Mouse (Mus musculus): ENCODE data around the gene Pdhb. TPM values are rescaled to one million over a fixed set of nuclear protein-coding genes. Genes with fewer than 3 reads are reported as not detected.
"Not testable (repeated sequence)": the region's sequence is repeated elsewhere in the genome, so short reads cannot be mapped to it uniquely, and the experiment has no call there.

Pdhb gene
- polyA plus RNA-seq, 1 experiment, result 136 TPM

DNA sequence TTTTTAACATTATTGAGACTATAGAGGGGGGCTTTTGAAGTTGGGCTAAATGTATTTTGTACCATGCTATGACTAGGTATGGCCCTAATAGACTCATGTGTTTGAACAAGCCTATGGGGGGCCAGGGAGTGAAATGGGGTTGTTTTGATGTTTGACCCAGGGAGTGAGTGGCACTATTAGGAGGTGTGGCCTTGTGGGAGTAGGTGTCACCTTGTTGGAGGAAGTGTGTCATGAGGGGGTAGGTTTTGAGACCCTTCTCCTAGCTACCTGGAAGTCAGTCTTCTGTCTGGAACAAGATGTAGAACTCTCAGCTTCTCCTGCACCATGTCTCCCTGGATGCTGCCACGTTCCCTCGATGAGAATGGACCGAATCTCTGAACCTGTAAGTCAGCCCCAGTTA is 17.7 kb upstream of the Pdhb start:
- no peak for DNase-seq (ENCODE audit: low spot score)

DNA sequence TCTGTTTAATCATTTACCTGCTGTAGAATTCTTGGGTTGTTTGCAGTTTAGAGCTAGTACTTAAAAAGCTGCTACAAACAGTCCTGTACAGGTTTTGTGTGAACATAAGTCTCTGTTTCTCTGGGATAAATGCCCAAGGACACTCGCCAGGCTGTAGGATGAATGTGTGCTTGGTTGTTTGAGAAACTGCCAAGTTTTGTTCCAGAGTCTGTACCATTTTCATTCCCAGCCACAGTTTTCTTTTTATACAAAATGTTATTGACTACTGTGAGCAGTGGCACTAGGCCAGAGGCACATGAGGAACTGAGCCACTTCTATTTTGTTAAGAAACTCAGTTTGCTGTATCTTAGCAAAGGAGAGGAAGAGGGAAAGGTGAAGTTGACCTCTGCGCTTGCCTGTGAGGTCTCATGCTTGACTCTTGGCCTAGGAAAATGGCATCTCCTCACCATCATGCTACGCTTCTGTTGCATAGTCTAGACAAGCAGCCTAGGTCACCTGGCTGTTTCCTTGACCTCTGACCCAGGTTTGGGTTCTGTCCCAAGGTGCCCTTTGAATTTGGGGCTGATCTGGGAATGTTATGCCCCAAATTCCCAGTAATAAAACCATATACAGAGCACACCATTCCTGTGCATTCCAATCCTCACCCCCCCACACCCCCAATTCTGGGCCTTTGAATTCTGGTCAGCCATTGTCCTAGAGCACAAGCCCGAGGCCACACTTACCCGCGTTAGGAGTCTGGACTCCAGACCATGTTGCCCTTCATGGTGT is 13.6 kb upstream of the Pdhb start:
- no peak for DNase-seq (ENCODE audit: low spot score)

DNA sequence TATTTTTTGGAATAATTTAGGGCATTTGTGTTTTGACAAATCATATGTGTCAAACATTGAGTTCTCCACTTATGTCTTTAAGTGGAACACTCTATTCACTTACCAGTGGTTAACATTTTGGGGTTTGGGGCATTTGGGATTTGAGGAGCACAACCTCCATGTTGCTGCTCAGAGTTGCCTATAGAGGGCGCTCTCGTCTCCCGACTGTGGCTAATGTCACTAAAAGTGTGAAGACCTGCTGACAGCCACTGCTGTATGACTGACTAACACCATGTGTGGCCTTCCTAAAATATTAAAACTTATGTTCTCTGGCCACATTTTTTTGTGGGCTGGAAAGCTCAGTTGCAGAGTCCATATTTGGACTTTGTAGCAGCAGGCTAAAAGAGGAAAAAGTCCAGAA is 10.5 kb upstream of the Pdhb start:
- DNase-seq (ENCODE audit: low spot score), result no peak

DNA sequence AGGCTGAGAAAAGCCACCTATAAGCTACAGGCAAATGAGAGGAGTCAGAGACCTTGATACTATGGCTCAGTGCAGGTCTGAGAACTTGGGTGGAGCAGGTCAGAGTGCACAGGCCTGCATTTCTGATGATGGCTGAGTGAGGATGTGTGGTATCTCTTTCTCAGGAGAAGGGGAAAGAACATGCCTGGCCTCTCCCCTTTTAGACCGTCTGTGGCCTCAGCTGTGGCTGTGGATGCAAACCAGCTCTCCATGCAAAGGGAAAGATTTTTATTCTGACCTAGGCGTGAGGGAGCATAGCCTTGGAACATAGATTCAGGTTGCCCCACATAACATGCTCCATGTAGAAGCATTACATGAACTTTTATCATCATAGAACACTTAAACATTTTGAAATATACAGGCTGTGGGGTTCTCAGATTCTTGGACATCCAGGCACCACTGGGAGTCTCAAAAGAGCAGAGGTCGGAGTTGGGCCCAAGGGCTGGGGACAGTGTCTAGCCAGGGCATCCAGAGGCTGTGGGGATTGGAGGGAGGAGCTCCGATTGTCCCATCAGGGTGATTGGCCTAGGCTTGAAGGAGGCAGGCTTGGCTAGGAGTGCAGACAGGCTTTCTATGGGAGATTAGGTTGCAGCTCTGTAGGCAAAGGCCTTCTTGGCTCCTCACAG is 7.7 kb upstream of the Pdhb start:
- DNase-seq (ENCODE audit: low spot score), result no peak

DNA sequence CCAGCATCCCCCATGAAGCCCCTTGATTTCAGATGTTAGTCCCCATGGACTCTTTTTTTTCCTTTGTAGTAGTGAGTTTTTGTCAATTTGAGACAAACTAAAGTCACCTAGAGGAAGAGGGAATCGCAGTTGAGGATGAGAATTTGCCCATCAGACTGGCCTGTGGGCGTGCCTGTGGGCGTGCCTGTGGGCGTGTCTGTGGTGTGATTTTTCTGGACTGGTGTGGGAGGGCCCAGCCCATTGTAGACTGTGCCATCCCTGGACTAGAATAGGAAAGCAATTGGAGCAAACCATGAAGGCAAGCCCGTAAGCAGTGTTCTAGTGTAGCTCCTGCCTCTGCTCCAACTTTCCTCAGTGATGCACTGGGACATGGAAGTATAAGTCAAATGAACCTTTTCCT is 3.4 kb upstream of the Pdhb start:
- no peak for DNase-seq (ENCODE audit: low spot score)

DNA sequence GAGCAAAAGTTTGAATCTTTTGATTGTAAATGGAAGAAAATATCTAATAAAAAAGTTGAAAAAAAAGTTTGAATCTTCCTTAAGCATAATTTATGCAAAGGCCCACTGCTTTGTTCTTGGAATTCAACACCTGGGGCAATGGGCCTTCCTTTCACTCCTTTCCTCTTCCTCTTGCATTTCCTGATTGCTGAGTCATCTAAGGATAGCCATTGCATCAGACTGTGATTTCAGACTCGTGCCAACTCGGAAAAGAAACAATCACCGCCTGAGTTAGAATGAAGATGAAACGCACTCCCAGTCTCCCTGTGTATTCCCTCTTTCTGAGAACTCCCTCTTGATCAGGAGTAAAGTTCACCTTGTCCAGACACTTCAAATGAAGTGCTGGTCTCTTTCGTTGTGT is 1.8 kb upstream of the Pdhb start:
- DNase-seq (ENCODE audit: low spot score), result no peak

DNA sequence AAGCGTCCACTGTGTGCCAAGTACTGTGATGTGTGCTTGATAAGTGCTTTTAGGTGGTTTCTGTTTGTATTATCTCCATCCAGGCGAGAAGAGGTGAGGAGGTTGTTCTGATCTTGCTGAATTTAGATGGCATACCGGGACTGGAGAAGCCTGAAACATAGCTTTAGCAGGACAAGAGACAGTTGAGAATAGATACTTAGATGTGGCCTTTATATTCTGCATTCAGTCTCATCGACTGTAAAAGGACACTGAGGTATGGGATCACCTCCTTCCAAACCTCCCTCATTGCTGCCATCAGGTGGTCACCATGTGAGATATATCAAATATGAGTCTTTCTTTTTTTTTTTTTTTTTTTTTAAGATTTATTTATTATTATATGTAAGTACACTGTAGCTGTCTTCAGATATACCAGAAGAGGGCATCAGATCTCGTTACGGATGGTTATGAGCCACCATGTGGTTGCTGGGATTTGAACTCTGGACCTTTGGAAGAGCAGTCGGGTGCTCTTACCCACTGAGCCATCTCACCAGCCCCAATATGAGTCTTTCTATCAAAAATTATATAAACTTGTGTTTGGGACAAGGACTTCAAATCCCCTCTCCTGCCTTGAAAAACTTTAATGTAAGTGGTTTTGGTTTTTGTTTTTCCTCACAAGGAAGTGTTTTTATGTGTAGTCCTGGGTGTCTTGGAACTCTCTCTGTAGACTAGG is 871 bp upstream of the Pdhb start:
- DNase-seq (ENCODE audit: low spot score), result not testable (repeated sequence)

DNA sequence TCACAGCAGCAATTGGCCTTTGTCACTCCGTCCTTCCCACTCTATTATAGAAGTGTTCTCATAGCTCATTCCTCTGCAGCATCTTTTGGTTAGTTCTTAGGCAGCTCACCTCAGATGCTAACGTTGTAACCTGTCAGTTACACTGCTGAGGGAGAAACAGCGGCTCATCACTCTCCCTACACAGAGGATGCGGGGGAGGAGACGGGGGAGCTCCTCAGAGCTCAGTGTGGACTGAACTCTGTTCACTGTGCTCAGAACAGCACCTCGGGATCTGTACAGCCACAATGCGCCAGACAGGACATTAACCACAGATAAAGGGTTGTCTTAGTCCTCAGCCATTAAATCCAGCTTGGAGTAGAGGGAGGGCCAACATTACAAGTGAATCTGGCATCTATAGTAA is 8.4 kb downstream of the Pdhb start:
- DNase-seq (ENCODE audit: low spot score), result no peak

DNA sequence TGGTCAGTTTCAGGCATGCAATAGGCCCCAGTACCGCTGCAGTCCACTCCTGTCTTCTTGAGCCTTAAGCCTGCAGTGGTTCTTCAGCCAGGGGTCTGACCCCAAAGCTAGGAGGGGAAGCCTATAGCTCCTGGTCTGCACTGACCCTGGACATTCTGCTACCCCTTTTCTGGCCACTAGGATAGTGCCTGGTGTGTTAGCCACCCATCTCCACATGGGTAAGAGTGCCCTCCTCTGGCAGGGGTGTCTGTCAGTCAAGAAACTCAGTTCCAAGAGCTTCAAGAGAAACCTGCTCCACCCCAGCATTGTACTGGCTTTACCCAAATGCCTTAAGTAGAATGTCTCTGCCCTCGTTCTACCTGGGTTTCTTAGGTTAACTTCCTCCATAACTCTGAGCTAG is 11.0 kb downstream of the Pdhb start:
- DNase-seq (ENCODE audit: low spot score), result no peak

DNA sequence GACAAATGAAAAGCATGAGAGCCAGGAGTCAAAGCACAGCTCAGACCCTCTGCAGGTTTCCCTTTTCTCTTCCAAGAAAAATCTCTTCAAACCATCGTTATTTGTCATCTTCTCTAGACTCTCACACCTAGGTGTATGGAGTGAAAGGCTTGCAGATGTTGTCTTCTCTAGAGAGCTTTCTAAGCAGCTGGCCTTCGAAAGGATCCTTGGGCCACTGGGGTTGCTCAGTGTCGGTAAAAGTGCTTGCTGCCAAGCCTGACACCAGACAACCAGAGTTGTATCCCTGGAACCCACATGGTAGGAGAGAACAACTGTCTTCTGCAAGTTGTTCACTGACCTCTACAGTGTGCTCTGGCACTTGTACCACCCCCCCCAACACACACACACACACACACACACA is 13.7 kb downstream of the Pdhb start:
- no peak for DNase-seq (ENCODE audit: low spot score)

DNA sequence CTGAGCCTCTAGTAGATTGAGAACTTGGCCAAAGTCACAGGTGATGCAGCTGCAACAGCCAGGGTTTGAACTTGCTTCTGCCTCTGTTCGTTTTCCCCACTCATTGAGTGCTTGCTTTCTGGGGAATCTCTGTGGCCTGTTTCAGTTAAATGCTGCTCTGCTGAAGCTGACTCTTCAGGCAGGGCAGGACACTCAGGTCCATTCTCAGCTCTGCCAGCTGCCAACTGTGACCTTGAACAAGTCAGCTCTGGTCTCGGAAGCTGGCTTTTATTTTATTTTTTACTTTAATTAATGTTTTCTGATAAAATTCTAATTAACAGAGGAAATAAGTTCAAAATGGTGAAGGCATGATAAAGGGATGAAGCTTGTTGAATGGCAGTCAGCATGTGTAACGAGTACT is 14.1 kb downstream of the Pdhb start:
- no peak for DNase-seq (ENCODE audit: low spot score)

DNA sequence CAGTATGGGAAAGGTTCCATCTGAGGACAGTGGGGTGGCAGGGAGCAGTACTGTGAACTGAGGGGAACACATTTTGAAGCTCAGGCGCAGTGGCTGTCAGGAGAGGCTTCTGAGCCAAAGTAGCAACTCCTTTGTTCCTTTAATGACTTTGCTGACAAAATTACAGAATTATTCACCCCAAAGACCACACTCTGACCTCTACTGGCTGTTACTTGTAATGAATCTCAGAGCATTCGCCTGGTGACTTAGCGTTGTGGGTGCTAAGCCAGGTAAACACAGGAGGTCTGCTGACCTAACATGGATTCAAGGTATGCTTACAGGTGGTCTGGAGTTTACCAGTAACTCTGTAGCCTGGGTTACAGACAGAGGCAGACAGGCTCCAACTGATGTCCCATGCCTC is 15.9 kb downstream of the Pdhb start:
- no peak for DNase-seq (ENCODE audit: low spot score)

DNA sequence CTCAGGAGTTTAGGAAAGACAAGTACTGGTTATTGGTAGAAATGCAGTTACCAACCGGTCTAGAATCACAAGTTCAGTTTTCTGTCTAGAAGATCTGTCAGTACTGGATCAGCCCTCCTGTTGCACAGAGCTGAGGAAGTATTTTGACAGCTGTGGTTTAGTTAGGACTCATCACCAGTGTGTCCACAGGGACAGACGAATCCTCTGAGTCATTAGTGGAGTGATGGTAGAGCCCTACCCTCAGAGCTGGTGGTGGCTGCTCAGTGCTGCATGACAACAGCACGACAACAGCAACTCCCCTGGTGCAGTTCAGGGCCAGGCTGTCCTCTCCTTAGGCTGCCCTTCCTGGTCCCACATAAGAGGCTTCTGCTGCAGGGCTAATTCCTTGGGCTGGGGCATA is 18.8 kb downstream of the Pdhb start:
- no peak for DNase-seq (ENCODE audit: low spot score)

DNA sequence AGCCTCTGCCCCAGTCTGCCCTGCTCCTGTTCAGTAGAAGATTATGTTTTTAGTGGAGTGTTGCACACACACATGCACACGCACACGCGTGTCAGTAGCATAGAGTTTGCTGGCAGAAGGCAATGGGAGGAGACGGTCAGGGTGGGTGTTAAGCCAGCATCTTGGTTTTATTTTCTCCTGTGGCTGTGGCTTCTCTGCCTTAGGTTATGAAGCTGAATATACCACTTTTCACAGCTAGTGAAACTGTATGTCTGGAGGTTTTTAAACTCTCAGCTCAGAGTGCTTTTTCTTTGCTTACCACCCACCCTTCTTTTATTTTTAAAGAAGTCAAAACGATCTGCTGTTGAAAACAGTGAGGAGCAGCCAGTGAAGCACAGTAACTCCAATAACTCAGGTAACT is 21.1 kb downstream of the Pdhb start:
- DNase-seq (ENCODE audit: low spot score), result no peak

DNA sequence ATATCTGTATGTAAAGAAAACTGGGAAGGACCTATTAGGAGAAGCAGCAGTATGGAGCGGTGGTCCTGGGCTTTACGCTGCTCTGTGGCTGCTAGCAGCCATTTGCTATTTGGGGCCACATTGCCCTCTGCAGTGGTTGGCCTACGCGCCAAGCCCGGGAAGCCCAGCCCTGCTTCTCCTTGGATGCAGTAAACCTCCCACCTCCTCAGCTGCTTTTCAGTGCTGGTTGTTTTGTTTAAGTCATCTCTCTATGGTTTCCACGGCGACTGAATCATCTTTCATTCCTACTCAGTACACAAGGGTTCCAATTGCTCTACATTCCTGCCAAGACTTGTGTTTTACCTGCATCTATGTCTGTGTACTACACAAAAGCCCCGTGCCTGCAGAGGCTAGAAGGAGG is 24.0 kb downstream of the Pdhb start:
- DNase-seq (ENCODE audit: low spot score), result no peak

DNA sequence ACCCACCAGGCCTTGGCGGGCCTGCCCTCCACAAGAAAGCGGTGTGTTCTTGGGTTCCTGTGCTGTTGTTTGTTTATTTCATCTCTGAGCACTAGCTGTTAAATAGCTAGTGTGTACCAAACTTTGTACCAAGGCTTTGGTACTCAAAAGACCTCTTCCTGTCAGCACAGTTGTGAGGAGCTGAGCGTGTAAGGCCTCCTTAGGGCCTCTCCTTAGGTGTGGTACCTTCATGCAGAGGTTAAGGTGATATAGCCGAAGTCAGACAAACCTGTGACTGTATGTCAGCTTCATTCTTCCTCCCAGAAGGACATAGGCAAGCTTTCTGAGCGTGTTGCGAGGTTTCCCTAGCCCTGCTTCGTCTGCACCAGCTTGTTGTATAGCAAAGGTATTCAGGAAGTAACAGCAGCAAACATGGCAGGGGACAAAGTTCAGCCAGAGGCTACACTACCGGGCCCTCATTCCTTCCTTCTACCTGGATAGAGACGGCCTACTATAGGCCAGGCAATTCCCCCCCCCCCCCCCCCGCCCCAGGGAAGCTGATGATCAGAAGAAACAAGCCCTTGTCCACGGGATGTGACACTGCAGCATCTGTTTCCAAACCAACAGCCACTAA is 26.1 kb downstream of the Pdhb start:
- DNase-seq (ENCODE audit: low spot score), result no peak

DNA sequence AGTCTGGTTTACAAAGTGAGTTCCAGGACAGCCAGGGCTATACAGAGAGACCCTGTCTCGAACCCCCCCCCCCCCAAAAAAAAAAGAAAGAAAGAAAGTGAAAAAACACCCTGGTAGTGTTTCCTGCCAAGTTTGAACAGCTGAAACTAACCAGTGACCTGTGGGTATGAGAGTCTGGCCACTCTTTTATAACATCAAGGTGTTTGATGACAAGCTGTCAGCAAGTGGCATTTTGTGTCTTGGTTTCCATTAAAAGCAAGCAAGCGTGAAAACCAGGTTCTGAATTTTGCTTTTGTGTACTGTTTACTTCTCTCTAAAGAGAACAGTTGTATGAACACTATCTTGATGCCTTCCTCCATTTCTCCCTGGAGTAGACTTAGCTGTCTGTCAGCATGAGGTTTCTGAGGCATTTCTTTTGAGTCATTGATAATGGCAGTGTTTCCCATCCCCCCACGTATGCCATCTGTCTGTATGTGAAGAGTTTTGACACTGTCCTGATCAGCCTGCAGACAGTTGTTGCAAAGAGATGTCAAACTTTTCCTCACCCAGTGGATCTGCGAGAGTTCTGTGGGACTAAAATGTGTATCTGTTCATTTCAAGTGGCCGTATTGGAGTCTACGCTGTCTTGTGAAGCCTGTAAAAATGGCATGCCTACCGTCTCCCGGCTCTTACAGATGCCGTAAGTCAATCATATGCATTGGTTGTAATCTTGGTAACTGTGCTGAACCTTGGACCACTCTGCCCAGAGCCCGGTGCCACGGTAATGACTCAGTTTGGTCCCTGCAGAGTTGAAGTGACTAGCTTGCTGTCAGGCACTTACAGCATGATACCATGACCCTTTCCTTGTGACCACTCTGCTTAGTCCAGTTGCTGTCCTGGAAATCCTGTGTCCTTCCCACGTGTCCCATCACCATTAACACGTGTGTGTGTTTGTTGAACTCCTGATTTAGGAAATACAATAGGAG is 26.9 kb downstream of the Pdhb start:
- DNase-seq (ENCODE audit: low spot score), result no peak

DNA sequence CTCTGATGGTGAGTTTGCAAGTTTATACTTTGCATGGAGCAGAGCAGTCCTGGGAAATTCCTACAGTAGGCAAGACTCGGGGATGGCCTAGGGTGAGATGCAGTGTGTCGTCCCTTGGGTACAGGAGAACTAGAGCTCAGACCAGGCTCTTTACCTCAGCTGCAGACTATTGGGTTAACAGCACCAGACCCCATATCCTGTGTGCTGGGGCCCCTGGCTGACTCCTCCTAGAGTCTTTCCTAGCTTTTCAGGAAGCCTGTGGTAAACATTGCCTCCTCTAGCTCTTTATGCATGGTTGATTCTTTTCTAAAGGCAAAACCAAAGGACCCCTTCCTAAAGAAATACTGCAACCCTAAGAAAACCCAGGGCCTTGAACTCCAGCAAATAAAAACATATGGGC is 31.7 kb downstream of the Pdhb start:
- no peak for DNase-seq (ENCODE audit: low spot score)

DNA sequence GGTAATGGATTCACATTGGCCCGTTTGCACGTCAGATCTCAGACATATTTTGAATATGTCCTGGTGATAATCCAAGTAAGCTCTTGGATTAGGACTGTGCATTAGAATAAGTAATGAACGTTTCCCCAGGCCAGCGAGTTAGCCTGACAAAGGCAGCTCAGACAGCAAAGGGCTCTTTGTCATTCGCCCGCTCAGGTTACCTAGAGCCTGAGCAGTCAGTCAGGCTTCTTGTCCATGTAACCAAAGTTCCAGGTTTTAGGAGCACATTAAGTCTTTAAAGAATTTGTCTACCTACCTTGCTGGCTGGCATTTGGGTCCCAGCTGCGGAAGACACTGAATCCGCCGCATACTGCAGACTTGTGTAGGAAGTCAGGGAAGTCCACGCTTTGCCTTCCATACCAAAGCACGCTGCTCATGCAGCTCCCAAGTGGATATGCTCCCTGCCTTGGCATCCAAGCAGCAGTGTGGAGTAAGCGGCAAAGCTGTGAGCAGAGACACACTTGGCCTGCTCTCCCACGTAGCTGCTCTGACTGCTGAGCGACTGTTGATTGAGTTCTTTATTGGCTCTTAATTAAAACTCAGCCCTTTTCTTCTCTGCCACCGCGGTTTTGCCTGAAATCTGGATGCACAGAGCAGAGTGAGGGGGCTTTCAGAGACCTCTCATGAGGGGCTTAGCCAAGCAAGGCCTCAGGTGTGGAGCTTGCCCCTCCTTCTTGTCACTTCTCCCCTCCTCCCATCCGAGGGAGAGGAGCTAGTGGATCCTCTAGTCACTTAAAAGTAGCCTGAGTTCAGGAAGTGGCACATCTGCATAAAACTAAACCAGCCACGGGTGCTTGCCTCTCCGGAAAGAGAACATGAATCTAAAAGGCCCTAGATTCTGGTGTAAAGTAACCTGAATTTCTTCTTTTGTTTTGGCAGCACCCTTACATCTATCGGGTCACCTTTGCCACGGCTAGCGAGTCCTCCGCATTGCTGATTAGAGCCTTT is 32.8 kb downstream of the Pdhb start:
- no peak for DNase-seq (ENCODE audit: low spot score)

DNA sequence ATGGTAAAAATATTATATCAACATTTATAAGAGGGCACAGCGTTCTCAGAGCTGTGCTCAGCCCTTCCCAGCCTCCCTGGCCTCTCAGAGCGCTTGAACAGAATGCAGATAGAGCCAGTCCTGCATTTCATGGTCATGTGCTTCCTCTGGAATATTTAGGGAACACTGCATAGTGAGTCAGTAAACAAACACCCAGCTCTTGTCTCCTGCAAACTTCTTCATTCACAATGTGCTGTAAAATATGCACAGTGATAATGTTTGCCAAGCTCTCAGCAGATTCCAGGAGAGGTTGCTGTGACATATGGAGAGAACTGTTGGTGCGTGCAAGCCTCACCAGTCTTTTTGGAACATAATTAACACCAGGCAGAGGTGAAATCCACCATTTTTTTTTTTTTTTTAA is 37.7 kb downstream of the Pdhb start:
- DNase-seq (ENCODE audit: low spot score), result no peak
